Mouse (Mus musculus) testis, adult 2 months (tissue): ENCODE measurements around the gene Sept10.

ENCODE experiments used
- CTCF ChIP-seq: fragments of 200-500 bp; IDR thresholded peaks from 2 replicates; pipeline ENCODE4 v1.5.1; 2012; ENCODE audit warnings: low read depth, mild to moderate bottlenecking, inconsistent platforms, low read length, moderate library complexity; ENCODE audit not compliant: control insufficient read depth, insufficient read depth, insufficient replicate concordance
- POLR2A ChIP-seq: fragments of 200-500 bp; IDR thresholded peaks from 2 replicates; pipeline ENCODE4 v1.6.1; 2012; ENCODE audit warnings: low read depth, mild to moderate bottlenecking, inconsistent platforms, low read length, moderate library complexity; ENCODE audit not compliant: control insufficient read depth

- no peak for TF ChIP-seq POLR2A
- no peak for TF ChIP-seq CTCF
Observed at GRCm38 (mm10) chr10:59267275-59267674, 45.6 kb upstream of the Sept10 start.
